Mouse (Mus musculus) olfactory bulb, adult 2 months (tissue): Measurements from ENCODE around the gene Dlgap1. TPM values are rescaled to one million over a fixed set of nuclear protein-coding genes. Genes with fewer than 3 reads are reported as not detected.
"Not testable (repeated sequence)": the region's sequence is repeated elsewhere in the genome, so short reads cannot be mapped to it uniquely, and the experiment has no call there.

ENCODE experiments used
- H3K27ac ChIP-seq: fragments of 200-500 bp; 2 replicates; pipeline ENCODE4 v1.5.1; 2012; ENCODE audit warnings: low read depth, low read length; ENCODE audit not compliant: insufficient read depth
- H3K4me1 ChIP-seq: fragments of 200-500 bp; 2 replicates; pipeline ENCODE4 v1.6.1; 2012; ENCODE audit warnings: low read length; ENCODE audit not compliant: control insufficient read depth, insufficient read depth
- H3K4me3 ChIP-seq: fragments of 200-500 bp; 2 replicates; pipeline ENCODE4 v1.5.1; 2012; ENCODE audit warnings: mild to moderate bottlenecking, low read depth, low read length, moderate library complexity; ENCODE audit not compliant: insufficient read depth
- CTCF ChIP-seq: fragments of 200-500 bp; IDR thresholded peaks from 2 replicates; pipeline ENCODE4 v1.5.1; 2012; ENCODE audit warnings: low read depth, mild to moderate bottlenecking, low read length, moderate library complexity; ENCODE audit not compliant: insufficient read depth
- POLR2A ChIP-seq: fragments of 200-500 bp; IDR thresholded peaks from 2 replicates; pipeline ENCODE4 v1.6.1; 2012; ENCODE audit warnings: mild to moderate bottlenecking, low read depth, low read length, moderate library complexity; ENCODE audit not compliant: insufficient read depth
- WGBS: fragments of 180-500 bp; shearing (Covaris S2); methylation state at CpG from one replicate; pipeline ENCODE4 v1.1.7; 2018; 5-methylcytosine and 5-hydroxymethylcytosine counted together
- polyA plus RNA-seq: library from polyadenylated mRNA; stranded (reverse); fragments of >200 nt; gene quantifications from 2 replicates; pipeline ENCODE4 v1.2.4, GENCODE M21; 2012; ENCODE audit warnings: low replicate concordance; ENCODE audit not compliant: missing spikeins, insufficient read depth, insufficient read length

Gene Dlgap1
- polyA plus RNA-seq, 1 experiment = 117 TPM

DNA sequence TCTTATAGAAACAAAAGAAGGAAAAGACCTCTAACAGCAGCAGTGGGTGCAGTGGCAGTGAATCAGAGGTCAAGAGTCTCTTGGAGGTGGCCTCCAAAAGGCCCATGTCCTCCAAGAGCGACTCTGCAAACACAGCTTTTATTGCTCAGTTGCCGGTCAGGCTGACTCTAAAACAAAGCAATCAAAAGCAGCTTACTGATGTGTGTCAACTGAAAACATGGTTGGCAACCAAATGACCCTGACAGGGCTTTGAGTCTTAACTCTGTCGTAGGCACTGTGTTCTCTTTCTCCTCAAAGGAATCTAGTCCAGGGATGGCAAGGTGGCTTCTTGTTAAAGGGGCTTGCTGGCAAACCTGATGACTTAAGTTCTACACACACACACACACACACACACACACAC is 840.9 kb downstream of the Dlgap1 start:
- H3K27ac ChIP-seq = no peak overlapping the region

DNA sequence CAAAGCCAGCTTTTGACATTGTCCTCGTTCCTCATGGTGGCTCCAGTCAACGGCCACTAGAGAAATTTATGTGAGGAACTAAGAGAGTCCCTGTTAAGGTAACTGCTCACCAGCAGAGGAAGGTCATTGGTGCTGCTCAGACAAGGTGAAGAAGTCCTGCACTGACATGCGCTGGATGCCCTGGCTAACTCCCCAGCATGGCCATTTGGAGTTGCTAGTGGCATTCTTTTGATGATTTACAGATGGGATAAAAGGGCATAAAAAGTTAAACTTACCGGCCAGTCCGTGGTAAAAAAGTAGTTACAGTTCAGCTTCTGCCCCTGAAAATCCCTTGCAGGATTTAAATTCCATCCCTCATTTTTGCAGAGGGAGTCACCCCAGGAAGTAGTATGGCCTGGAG is 841.9 kb downstream of the Dlgap1 start:
- 97% methylated on average over 5 of the region's 5 CpGs for WGBS
- TF ChIP-seq POLR2A = no peak
- TF ChIP-seq CTCF = no peak
- H3K27ac ChIP-seq = no peak overlapping the region
- H3K4me1 ChIP-seq = peaks cover 2% of the 10 kb centered on the region; the same call in 1 of the 2 replicates
- H3K4me3 ChIP-seq = no peak overlapping the region

More for the DNA sequence above, 840.9 kb downstream of the Dlgap1 start:
- Histone ChIP-seq H3K4me1 (peaks cover 2% of the 10 kb centered on the region; the same call in 1 of the 2 replicates), H3K4me3 (no peak overlapping the region)
- TF ChIP-seq CTCF (no peak), POLR2A (no peak)
- WGBS = 50% methylated on average over 3 of the region's 3 CpGs

DNA sequence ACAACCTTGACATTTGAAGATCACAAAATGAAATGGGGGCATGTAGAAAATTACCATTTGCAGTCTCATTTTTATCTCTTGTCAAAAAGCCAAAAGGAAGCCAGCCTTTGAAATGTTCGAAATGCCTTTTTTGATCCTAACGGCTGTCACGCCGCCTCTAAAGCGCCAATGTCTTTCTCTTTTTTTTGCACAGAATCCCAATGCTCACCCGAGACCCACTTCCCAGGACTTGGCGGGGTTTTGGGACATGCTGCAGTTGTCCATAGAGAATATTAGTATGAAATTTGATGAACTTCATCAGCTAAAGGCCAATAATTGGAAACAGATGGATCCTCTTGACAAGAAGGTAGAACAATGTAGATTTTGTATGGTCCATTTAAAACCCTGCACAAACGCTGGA is 846.1 kb downstream of the Dlgap1 start:
- H3K4me1 ChIP-seq = peaks cover 5% of the 10 kb centered on the region; the same call in 1 of the 2 replicates
- no peak overlapping the region for H3K27ac ChIP-seq
- H3K4me3 ChIP-seq = no peak overlapping the region
- WGBS = 69% methylated on average over 8 of the region's 8 CpGs
- TF ChIP-seq POLR2A (no peak), CTCF (no peak)

DNA sequence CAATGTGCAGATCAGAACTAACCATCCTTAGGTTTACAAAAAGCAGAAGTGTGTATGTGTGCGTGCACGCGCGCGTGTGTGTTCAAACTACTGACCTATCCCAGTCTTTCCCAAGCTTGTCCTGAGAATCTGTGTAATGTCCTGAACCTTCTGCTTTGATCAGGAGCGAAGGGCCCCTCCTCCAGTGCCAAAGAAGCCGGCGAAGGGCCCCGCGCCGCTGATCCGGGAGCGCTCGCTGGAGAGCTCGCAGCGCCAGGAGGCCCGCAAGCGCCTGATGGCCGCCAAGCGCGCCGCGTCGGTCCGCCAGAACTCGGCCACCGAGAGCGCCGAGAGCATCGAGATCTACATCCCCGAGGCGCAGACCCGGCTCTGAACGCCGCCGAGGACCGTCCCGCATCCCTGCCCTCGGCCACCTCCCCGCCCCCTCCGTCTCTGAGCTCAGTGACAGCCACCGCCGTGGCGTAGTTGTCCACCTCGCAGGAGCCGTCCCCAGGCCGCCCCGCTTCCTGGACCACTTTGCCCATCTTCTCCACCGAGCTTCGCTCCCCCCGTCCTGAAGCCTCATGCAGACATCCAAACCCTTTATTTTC is 849.1 kb downstream of the Dlgap1 start:
- TF ChIP-seq CTCF (no peak), POLR2A (no peak)
- Histone ChIP-seq H3K4me3 (no peak overlapping the region), H3K27ac (no peak overlapping the region), H3K4me1 (peaks cover 5% of the 10 kb centered on the region; the same call in 1 of the 2 replicates)
- 45% methylated on average over 51 of the region's 51 CpGs for WGBS

DNA sequence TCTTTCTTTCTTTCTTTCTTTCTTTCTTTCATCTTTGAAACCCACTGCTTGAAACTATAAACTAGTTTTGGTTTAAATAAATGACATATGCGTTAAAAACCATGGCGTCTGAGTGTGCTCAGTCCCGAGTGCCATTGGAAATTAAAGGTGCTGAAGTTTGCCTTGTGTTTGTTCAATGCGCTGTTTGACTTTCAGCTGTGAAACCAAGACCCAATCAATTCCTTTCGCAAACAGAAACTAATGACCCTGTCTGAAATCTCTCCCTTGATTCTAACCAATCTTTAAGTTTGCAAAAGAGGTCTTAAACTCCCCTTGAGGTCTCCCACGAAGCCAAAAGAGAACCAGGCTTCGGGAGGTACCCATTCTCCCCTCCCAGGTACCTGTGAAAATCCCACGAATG is 854.2 kb downstream of the Dlgap1 start:
- Histone ChIP-seq H3K4me1 (peaks cover 4% of the 10 kb centered on the region), H3K27ac (no peak overlapping the region), H3K4me3 (no peak overlapping the region)
- no peak for TF ChIP-seq CTCF
- no peak for TF ChIP-seq POLR2A
- 89% methylated on average over 8 of the region's 8 CpGs for WGBS

DNA sequence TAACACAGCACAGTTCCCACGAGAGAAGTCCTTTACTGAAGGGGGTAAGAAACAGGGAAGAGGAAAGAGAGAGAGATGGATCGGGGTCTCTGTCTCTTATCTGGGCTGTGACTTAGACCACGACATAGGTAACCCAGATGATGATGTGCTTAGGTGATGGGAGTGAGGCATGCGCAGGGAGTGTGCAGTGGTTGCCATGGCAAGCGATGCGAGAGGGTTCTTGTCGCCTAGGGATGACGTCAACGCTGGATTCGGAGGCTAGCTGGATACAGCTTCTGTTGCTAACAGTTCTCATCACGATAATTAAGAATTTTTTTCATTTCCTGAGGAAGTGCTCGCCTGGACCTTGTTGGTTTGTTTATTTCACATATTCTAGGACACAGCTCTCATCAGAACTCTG is 857.4 kb downstream of the Dlgap1 start:
- peaks cover 2% of the 10 kb centered on the region; the same call in 1 of the 2 replicates for H3K4me1 ChIP-seq
- 0 out of 2 replicates have a peak overlapping the region, but pooled peaks have one; percentile 21 for H3K27ac ChIP-seq
- WGBS = 57% methylated on average over 12 of the region's 12 CpGs
- TF ChIP-seq CTCF (no peak), POLR2A (no peak)
- peak overlapping the region; percentile 12 for H3K4me3 ChIP-seq

DNA sequence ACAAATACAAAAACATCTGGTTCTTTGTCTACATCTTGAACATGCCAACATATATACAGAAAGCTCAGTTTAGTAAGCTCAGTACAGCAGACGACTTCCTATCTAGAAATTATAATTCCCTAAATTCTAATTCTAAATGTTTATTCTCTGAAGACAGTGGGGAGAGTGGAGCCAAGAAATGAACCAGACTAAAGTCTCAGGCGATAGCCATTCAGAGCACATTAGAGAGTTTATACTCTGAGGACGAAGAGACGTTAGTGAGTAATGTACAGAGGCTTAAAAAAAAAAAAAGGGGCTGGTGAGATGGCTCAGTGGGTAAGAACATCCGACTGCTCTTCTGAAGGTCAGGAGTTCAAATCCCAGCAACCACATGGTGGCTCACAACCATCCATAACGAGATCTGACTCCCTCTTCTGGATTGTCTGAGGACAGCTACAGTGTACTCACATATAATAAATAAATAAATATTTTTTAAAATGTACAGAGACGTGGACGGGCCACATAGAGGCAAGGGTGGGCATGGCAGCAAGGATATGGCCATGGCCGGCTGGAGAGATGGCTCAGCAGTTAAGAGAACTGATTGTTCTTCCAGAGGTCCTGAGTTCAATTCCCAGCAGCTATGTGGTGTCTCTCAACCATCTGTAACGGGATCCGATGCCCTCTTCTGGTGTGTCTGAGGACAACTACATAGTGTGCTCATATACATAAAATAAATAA is 858.7 kb downstream of the Dlgap1 start:
- WGBS = 80% methylated on average over 11 of the region's 11 CpGs
- not testable (repeated sequence) for H3K4me3 ChIP-seq

DNA sequence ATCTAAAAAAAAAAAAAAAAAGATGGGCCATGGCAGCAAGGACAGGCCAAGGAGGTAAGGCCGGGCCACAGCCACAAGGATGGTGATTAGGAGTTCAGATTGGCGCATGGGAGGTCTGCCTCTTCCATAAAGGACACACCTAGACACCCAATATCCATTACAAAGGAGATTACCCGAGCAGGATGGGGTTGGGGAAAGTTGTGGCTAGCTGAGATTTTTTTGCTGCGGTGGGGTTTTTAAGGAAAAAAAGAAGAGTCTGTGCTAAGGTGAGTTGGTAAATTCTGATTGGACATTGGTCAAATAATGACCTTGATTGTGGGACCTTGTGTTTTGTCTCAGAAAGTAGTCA is 859.3 kb downstream of the Dlgap1 start:
- TF ChIP-seq POLR2A = no peak
- no peak for TF ChIP-seq CTCF
- Histone ChIP-seq H3K4me3 (no peak overlapping the region), H3K27ac (no peak overlapping the region), H3K4me1 (peaks cover 2% of the 10 kb centered on the region; the same call in 1 of the 2 replicates)
- WGBS = 80% methylated on average over 4 of the region's 4 CpGs

More for the DNA sequence above, 858.7 kb downstream of the Dlgap1 start:
- H3K4me1 ChIP-seq, H3K27ac ChIP-seq: not testable (repeated sequence)

DNA sequence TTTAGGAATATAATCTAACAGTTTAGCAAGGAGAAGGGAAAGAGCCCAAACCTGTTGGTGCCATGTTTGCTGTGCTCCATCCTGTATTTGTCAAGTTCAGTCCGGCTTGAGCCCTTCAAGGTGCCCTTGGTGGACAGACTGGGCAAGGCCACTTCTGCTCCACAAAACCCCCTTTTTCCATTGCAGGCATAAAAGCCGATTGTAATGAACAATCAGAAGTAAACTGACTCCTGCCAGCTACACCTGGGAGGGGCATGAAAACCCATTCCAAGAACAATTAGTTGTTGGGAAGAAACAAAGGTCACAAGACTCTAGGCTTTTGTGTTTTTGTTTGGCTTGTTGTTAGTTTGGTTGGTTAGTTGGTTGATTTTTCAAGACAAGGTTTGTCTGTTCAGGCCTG is 859.7 kb downstream of the Dlgap1 start:
- H3K4me1 ChIP-seq = peaks cover 2% of the 10 kb centered on the region; the same call in 1 of the 2 replicates
- no peak for TF ChIP-seq CTCF
- TF ChIP-seq POLR2A = no peak
- no peak overlapping the region for H3K4me3 ChIP-seq
- no peak overlapping the region for H3K27ac ChIP-seq
- WGBS = 76% methylated on average over 2 of the region's 2 CpGs

DNA sequence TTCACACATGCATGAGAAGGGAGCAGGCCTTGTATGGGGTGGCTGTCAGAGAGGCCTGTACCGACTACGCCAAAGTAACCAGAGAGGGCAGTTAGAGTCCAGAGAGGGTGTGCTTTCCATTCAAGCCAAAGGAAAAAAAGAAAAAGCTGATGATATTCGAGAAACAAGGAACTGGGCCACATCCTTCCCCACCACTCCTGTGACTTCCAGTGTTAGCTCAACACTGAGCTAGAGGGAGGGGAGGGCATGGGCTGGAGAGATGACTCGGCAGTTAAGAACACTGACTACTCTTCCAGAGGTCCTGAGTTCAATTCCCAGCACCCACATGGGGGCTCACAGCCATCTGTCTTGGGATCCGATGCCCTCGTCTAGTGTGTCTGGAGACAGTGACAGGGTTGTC is 860.3 kb downstream of the Dlgap1 start:
- H3K4me1 ChIP-seq = peaks cover 3% of the 10 kb centered on the region
- 84% methylated on average over 6 of the region's 6 CpGs for WGBS
- TF ChIP-seq POLR2A (no peak), CTCF (no peak)

More for the DNA sequence above, 860.3 kb downstream of the Dlgap1 start:
- Histone ChIP-seq H3K27ac (no peak overlapping the region), H3K4me3 (no peak overlapping the region)
